Mouse (Mus musculus): ENCODE results near the gene Fbxl4. TPM values are rescaled to one million over a fixed set of nuclear protein-coding genes. Genes with fewer than 3 reads are reported as not detected.

Fbxl4 gene
- polyA plus RNA-seq, 1 experiment from 2014 or later: 15.7 TPM

DNA sequence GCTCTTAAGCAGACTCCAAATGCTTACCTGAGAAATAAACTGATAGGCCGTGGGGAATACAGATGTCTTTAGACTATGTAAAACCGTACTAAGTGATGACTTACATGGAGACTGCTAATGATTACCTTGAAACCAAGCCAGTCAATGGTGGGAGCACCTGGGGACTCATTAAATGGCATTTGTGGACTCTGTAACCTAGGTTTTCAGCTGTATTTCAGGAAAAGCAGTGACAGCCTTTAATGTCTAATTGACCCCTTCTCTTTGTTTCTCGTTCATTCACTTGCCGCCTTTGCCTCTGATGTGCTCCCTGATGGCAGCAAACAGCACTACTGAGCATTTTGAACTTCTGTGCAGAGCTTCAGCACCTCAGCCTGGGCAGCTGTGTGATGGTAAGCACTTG lies 65.1 kb downstream of the Fbxl4 start:
- Histone ChIP-seq H3K4me2 (ENCODE audit: low read depth, low read length) (no peak overlapping the region), H3K9ac (ENCODE audit: low read depth, low read length) (no peak overlapping the region), H3K9me3 (ENCODE audit: control insufficient read depth, low read length) (no peaks in the 10 kb centered on the region), H3K27me3 (replicated peaks; ENCODE audit: control insufficient read depth, insufficient read depth, low read length) (no peaks in the 10 kb centered on the region), H3K4me3 (ENCODE audit: low read length) (no peak overlapping the region), H3K27ac (ENCODE audit: low read length) (no peak overlapping the region), H3K36me3 (ENCODE audit: control insufficient read depth, insufficient read depth, low read length) (no peaks in the 10 kb centered on the region), H3K4me1 (ENCODE audit: control insufficient read depth, insufficient read depth, low read length) (no peaks in the 10 kb centered on the region)
- ATAC-seq: no peak
- WGBS: 90% methylated on average over 4 of the region's 4 CpGs

DNA sequence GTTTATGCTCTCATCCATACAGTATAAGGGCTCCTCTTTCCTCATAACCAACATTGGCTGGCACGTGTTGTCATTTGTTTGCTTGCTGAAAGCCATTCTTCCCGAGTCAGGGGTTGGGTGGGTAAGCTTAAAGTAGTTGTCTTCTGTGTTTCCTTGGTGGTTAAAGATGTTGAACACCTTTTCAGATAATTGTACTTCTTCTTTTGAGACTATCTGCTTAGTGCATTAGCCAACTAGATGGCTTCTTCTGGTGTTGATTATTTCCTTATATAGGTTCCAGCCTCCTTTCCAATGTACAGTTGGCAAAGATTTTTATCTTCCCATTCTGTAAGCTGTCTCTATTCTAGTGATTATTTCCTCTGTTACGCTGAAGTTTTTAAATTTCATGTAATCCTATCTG lies 70.8 kb downstream of the Fbxl4 start:
- no peak overlapping the region for H3K4me3 ChIP-seq (ENCODE audit: low read length)
- no peak for ATAC-seq
- 92% methylated on average over 3 of the region's 3 CpGs for WGBS
- H3K36me3 ChIP-seq (ENCODE audit: control insufficient read depth, insufficient read depth, low read length): no peaks in the 10 kb centered on the region
- H3K4me1 ChIP-seq (ENCODE audit: control insufficient read depth, insufficient read depth, low read length): no peaks in the 10 kb centered on the region
- H3K9me3 ChIP-seq (ENCODE audit: control insufficient read depth, low read length): no peaks in the 10 kb centered on the region
- no peak overlapping the region for H3K9ac ChIP-seq (ENCODE audit: low read depth, low read length)
- H3K27ac ChIP-seq (ENCODE audit: low read length): no peak overlapping the region
- H3K4me2 ChIP-seq (ENCODE audit: low read depth, low read length): no peak overlapping the region
- H3K27me3 ChIP-seq (replicated peaks; ENCODE audit: control insufficient read depth, insufficient read depth, low read length): no peaks in the 10 kb centered on the region

DNA sequence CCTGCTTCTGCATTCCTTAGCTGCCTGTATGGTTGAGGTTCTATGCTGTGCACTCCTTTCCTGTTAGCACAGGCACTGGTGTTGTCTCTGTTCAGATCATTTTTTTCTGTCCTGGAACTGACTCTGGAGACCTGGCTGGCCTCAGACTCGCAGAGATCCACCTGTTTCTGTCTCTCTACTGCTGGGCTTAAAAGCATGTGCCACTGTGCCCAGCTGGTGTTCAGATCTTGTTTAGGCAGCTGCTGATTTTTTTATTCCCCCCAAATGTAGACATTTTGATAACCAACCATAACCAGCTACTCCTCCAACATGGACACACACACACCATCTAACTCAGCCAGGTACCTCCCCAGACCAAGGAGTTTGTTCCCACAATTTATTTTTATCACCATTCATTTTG lies 112.2 kb downstream of the Fbxl4 start:
- no peak overlapping the region for H3K9ac ChIP-seq (ENCODE audit: low read depth, low read length)
- H3K36me3 ChIP-seq (ENCODE audit: control insufficient read depth, insufficient read depth, low read length): no peaks in the 10 kb centered on the region
- H3K9me3 ChIP-seq (ENCODE audit: control insufficient read depth, low read length): no peaks in the 10 kb centered on the region
- peaks cover 3% of the 10 kb centered on the region; the same call in 1 of the 2 replicates for H3K27me3 ChIP-seq (replicated peaks; ENCODE audit: control insufficient read depth, insufficient read depth, low read length)
- no peaks in the 10 kb centered on the region for H3K4me1 ChIP-seq (ENCODE audit: control insufficient read depth, insufficient read depth, low read length)
- ATAC-seq: no peak
- no peak overlapping the region for H3K4me3 ChIP-seq (ENCODE audit: low read length)
- no peak overlapping the region for H3K27ac ChIP-seq (ENCODE audit: low read length)
- 76% methylated on average over 1 of the region's 1 CpGs for WGBS
- no peak overlapping the region for H3K4me2 ChIP-seq (ENCODE audit: low read depth, low read length)

DNA sequence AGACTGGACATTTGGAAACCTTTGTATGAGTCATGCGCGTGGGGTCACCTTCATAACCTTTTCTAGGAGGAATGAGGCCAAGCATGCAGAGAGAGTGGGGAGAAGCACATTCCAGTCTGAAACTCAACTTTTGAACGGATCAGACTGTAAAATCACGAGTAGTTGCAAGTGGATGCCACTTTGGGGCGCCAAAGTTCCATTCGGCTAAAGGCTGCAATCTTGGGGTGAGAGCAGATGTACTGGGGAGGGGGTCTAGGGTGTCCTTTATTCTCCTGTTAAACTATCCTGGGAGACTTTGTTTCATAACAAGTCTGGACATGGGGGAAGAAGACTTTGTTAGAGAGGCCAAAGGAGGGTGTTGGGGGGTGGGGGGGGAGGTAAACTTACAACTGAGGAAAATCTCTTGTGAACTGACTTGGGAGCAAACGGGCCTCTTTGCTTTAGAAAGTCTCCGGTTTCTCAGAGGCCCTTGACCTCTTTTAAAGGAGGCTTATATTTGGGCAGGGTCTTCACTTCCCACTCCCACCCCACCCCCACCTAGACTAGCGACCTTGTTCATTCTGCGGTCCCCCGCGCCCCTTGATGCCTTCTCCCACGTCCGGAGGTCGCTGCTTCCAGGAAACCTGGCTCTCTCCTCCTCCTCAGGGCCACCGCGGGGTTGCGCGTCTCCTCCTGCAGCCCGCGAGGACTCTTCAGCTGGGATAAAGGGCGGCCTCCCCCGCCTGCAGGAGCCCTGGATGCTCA lies 119.8 kb downstream of the Fbxl4 start:
- Histone ChIP-seq H3K9me3 (ENCODE audit: control insufficient read depth, low read length) (no peaks in the 10 kb centered on the region), H3K9ac (ENCODE audit: low read depth, low read length) (no peak overlapping the region), H3K36me3 (ENCODE audit: control insufficient read depth, insufficient read depth, low read length) (no peaks in the 10 kb centered on the region), H3K27ac (ENCODE audit: low read length) (no peak overlapping the region), H3K4me1 (ENCODE audit: control insufficient read depth, insufficient read depth, low read length) (peaks cover 6% of the 10 kb centered on the region; the same call in 1 of the 2 replicates), H3K4me3 (ENCODE audit: low read length) (peak overlapping the region; percentile 30), H3K27me3 (replicated peaks; ENCODE audit: control insufficient read depth, insufficient read depth, low read length) (peaks cover 68% of the 10 kb centered on the region), H3K4me2 (ENCODE audit: low read depth, low read length) (peak overlapping the region; percentile 42)
- ATAC-seq: peak; percentile 53; the same call in 1 of the 2 replicates
- WGBS: under 1% methylated on average over 23 of the region's 23 CpGs

DNA sequence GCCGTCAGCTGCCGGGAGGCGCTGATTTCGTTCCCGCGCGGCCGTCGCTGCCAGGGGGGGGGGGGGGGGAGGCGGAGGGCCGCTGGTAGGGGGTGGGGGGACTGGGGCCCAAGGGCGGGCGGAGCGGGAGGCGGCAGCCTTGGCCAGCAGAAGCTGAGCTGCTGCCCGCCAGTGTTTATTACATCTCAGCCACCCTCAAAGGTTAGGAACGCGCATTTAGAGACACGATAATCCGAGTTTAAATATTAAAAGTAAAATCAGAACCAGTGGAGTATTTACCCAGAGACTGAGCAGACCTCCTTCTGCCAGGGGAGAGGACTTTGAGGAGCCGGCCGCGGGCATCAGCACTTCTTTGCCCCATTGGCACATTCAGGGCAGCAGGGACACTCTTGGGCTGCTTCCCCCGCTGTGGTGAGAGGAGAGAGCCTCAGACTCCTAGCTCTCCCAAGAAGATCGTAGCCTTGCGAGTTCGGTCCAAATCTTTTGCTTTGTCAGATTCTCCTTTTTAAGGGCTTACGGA lies 120.4 kb downstream of the Fbxl4 start:
- Histone ChIP-seq H3K4me1 (ENCODE audit: control insufficient read depth, insufficient read depth, low read length) (peaks cover 6% of the 10 kb centered on the region; the same call in 1 of the 2 replicates), H3K27me3 (replicated peaks; ENCODE audit: control insufficient read depth, insufficient read depth, low read length) (peaks cover 71% of the 10 kb centered on the region), H3K9me3 (ENCODE audit: control insufficient read depth, low read length) (no peaks in the 10 kb centered on the region), H3K27ac (ENCODE audit: low read length) (no peak overlapping the region), H3K36me3 (ENCODE audit: control insufficient read depth, insufficient read depth, low read length) (no peaks in the 10 kb centered on the region), H3K4me3 (ENCODE audit: low read length) (peak overlapping the region; percentile 30), H3K9ac (ENCODE audit: low read depth, low read length) (no peak overlapping the region), H3K4me2 (ENCODE audit: low read depth, low read length) (peak overlapping the region; percentile 42)
- WGBS: under 1% methylated on average over 18 of the region's 28 CpGs
- no peak for ATAC-seq

DNA sequence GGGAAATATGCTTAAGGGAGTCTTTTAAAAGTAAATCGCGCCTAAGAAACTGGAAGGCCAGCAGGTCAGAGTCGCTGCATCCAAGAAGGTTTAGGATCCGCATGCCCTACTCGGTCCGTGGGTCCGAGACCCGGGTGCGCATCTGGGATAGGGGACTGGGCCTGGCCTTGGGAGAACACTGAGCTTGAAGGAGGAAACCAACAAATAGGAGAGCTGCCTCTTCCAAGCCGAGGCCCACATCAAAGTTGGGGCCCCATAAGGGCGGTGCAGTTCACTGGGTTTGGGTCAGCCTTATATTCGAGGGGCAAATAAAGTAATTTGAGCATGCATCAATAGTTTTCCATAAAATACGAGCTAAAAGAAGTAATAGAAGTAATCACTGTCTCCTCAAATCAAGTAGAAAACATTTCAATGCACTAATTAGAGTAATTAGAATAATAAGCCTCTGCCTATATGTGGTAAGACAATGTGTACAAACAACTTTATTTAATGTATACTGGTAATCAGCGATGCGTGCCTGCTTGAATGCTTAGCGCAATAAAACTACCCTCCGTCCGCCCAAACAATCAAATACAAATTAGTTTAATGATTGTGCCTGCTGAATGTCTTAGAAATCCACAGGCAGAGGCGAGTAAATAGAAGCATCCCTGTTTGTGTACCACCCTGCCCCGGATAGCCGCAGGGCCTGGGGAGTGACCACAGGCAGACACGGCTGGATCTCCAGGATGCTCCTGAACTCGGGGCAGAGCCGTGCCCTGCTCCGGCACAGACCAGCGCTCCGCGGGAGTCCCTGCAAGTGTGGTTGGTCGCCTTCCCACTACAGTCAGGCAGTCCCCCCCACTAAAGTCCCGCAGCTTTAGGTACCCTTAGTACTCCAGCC lies 121.4 kb downstream of the Fbxl4 start:
- no peaks in the 10 kb centered on the region for H3K9me3 ChIP-seq (ENCODE audit: control insufficient read depth, low read length)
- H3K9ac ChIP-seq (ENCODE audit: low read depth, low read length): no peak overlapping the region
- ATAC-seq: no peak
- H3K4me1 ChIP-seq (ENCODE audit: control insufficient read depth, insufficient read depth, low read length): peaks cover 6% of the 10 kb centered on the region; the same call in 1 of the 2 replicates
- H3K4me3 ChIP-seq (ENCODE audit: low read length): no peak overlapping the region
- WGBS: 2% methylated on average over 30 of the region's 30 CpGs
- no peak overlapping the region for H3K27ac ChIP-seq (ENCODE audit: low read length)
- H3K4me2 ChIP-seq (ENCODE audit: low read depth, low read length): no peak overlapping the region
- peaks cover 75% of the 10 kb centered on the region for H3K27me3 ChIP-seq (replicated peaks; ENCODE audit: control insufficient read depth, insufficient read depth, low read length)
- H3K36me3 ChIP-seq (ENCODE audit: control insufficient read depth, insufficient read depth, low read length): no peaks in the 10 kb centered on the region

DNA sequence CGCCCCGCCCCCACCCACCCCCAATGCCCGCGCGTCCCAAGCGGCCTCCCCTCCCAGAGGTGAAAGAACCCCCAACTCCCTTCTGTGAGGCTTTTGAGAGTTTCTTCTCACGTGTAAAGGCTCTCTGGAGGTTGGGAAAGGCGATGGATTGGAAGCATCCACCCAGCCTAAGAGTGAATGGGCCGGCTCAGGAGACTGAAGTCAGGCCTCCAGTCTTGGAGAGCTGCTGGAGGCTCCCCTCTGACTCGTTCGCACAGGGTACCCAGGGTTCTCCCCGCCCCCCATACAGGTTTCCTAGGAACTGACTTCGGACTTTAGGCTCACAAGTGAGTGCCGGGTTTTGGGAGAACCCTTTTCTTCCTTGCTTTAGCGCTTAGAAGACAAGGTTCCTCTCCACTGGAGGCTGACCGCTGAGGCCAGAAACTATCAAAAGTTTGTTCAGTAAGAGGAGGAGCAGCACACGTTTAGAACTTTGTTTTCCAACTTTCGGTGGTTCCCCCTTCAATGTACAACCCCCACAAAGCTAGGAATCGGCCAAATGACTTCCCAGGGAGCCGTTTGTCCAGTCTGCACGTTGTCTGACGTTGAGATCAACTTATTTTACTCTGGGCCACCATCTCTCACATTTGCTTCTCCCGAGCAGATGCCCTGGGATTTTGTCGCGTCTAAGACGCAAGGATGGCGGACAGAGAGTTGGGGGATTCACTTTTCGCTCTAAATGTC lies 122.2 kb downstream of the Fbxl4 start:
- H3K4me2 ChIP-seq (ENCODE audit: low read depth, low read length): no peak overlapping the region
- ATAC-seq: no peak
- under 1% methylated on average over 27 of the region's 28 CpGs for WGBS
- H3K9ac ChIP-seq (ENCODE audit: low read depth, low read length): no peak overlapping the region
- H3K27me3 ChIP-seq (replicated peaks; ENCODE audit: control insufficient read depth, insufficient read depth, low read length): peaks cover 74% of the 10 kb centered on the region
- no peak overlapping the region for H3K27ac ChIP-seq (ENCODE audit: low read length)
- no peaks in the 10 kb centered on the region for H3K36me3 ChIP-seq (ENCODE audit: control insufficient read depth, insufficient read depth, low read length)
- no peaks in the 10 kb centered on the region for H3K9me3 ChIP-seq (ENCODE audit: control insufficient read depth, low read length)
- no peak overlapping the region for H3K4me3 ChIP-seq (ENCODE audit: low read length)
- peaks cover 6% of the 10 kb centered on the region; the same call in 1 of the 2 replicates for H3K4me1 ChIP-seq (ENCODE audit: control insufficient read depth, insufficient read depth, low read length)

DNA sequence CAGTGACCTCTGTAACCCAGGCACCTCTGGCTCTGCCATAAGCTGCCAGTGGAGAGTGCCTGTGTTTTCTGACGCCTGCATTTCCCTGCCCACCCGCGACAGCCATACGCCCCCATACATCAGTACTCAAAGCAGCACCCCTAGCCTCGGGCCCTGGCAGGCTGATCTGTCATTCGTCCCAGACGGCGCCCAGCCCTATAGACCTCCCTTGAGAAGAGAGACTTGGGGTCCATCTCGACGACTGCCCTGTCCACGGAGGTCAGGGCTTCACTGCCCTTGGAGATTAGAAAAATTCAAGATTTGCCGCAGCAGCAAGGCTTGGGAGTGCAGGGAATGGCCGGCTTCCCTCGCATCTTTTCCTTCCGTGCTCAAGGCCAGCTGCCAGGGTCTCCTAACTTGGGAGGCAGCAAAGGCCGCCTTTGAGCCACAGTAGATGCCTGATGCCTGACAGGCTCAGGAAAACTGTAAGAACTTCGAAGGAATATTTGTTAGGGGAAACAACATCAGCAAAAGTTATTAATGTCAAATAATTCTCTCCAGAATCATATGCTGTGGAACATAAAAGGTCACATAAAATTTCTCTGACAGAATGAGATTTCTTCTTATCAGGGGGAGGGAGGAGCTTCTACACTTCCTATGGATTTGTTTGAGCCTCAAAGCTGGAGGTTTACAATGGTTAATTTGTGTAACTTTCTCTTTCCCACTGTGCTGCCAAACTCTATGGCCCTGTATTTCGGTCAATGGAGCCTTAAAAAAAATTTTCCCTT lies 122.9 kb downstream of the Fbxl4 start:
- 2% methylated on average over 18 of the region's 18 CpGs for WGBS
- no peaks in the 10 kb centered on the region for H3K9me3 ChIP-seq (ENCODE audit: control insufficient read depth, low read length)
- H3K4me2 ChIP-seq (ENCODE audit: low read depth, low read length): no peak overlapping the region
- no peak overlapping the region for H3K27ac ChIP-seq (ENCODE audit: low read length)
- H3K36me3 ChIP-seq (ENCODE audit: control insufficient read depth, insufficient read depth, low read length): no peaks in the 10 kb centered on the region
- peaks cover 6% of the 10 kb centered on the region; the same call in 1 of the 2 replicates for H3K4me1 ChIP-seq (ENCODE audit: control insufficient read depth, insufficient read depth, low read length)
- no peak overlapping the region for H3K9ac ChIP-seq (ENCODE audit: low read depth, low read length)
- no peak for ATAC-seq
- no peak overlapping the region for H3K4me3 ChIP-seq (ENCODE audit: low read length)
- H3K27me3 ChIP-seq (replicated peaks; ENCODE audit: control insufficient read depth, insufficient read depth, low read length): peaks cover 68% of the 10 kb centered on the region
